Mouse (Mus musculus) hematopoietic stem cell, adult 5-6 weeks (primary cell): Measurements from ENCODE around the gene Rptor. TPM values are rescaled to one million over a fixed set of nuclear protein-coding genes. Genes with fewer than 3 reads are reported as not detected.

Experiments used
- ATAC-seq, 2 experiments: fragments of 125-278 bp in 1 of 2; replicated peaks in 1 of 2; 2 replicates each; pipeline ENCODE4 v1.8.0; 2016 to 2017; ENCODE audit warnings: inconsistent platforms in 2 of 2, mild to moderate bottlenecking in 2 of 2, moderate number of reproducible peaks in 2 of 2, low read depth in 1 of 2, moderate TSS enrichment in 1 of 2; ENCODE audit not compliant: low FRiP score in 2 of 2, poor library complexity in 2 of 2, severe bottlenecking in 2 of 2, insufficient read depth in 1 of 2, low TSS enrichment in 1 of 2
- total RNA-seq: library from RNA; stranded (forward); fragments of 172-1452, 232-1000 nt; gene quantifications from 2 replicates; pipeline ENCODE4 v1.2.3, GENCODE M21; 2017

Rptor gene
- total RNA-seq, 1 experiment from 2014 or later, result 21.8 TPM

GRCm38 (mm10) chr11:119705381-119706066 lies 102.8 kb downstream of the Rptor start:
- no peak for ATAC-seq

- ATAC-seq, result no peak
These were observed 104.6 kb downstream of the Rptor start for GRCm38 (mm10) chr11:119707259-119707658.

GRCm38 (mm10) chr11:119709239-119709638 lies 106.5 kb downstream of the Rptor start:
- peak; percentile 52 to 81 for ATAC-seq

GRCm38 (mm10) chr11:119710338-119710737 lies 107.6 kb downstream of the Rptor start:
- ATAC-seq, result no peak

GRCm38 (mm10) chr11:119710822-119711221 lies 108.1 kb downstream of the Rptor start:
- ATAC-seq, result peak; percentile 39 to 42; a peak in 1 of 4 replicates

- ATAC-seq, result no peak
These were observed 112.7 kb downstream of the Rptor start for GRCm38 (mm10) chr11:119715437-119715836.

GRCm38 (mm10) chr11:119715841-119716596 lies 113.3 kb downstream of the Rptor start:
- no peak for ATAC-seq

- ATAC-seq, result no peak
These were observed 115.4 kb downstream of the Rptor start for GRCm38 (mm10) chr11:119718115-119718514.

- ATAC-seq, result no peak
These were observed 117.7 kb downstream of the Rptor start for GRCm38 (mm10) chr11:119720101-119721048.

- ATAC-seq, result no peak
These were observed 122.0 kb downstream of the Rptor start for GRCm38 (mm10) chr11:119724709-119725108.

- no peak for ATAC-seq
These were observed 128.7 kb downstream of the Rptor start for GRCm38 (mm10) chr11:119731382-119731781.

GRCm38 (mm10) chr11:119732362-119732761 lies 129.7 kb downstream of the Rptor start:
- ATAC-seq, result no peak

- no peak for ATAC-seq
These were observed 130.4 kb downstream of the Rptor start for GRCm38 (mm10) chr11:119732961-119733656.

- ATAC-seq, result no peak
These were observed 130.9 kb downstream of the Rptor start for GRCm38 (mm10) chr11:119733657-119733990.

- no peak for ATAC-seq
These were observed 132.4 kb downstream of the Rptor start for GRCm38 (mm10) chr11:119735152-119735551.

GRCm38 (mm10) chr11:119738990-119739846 lies 136.5 kb downstream of the Rptor start:
- no peak for ATAC-seq
